Mouse (Mus musculus): ENCODE data around the gene Tubal3. TPM values are rescaled to one million over a fixed set of nuclear protein-coding genes. Genes with fewer than 3 reads are reported as not detected.

Tubal3 gene
- polyA plus RNA-seq, 1 experiment, result not detected

- H3K79me3 ChIP-seq (ENCODE audit: low read depth), result no peaks in the 10 kb centered on the region
- no peaks in the 10 kb centered on the region for H3K79me2 ChIP-seq (ENCODE audit: control insufficient read depth, insufficient read depth)
- H3ac ChIP-seq (ENCODE audit: control insufficient read depth, insufficient read length, low read depth), result no peak overlapping the region
- no peak overlapping the region for H3K4me3 ChIP-seq (ENCODE audit: insufficient read depth, poor library complexity, severe bottlenecking)
- TF ChIP-seq CTCF (IDR thresholded peaks at IDR 0.05; ENCODE audit: control insufficient read depth, insufficient read depth, insufficient read length), result no peak
- no peak for TF ChIP-seq MYOD1 (IDR thresholded peaks at IDR 0.05; ENCODE audit: control insufficient read depth, insufficient read length, low read depth)
- TF ChIP-seq USF1 (IDR thresholded peaks at IDR 0.05; ENCODE audit: low read depth), result no peak
- TF ChIP-seq CEBPB (IDR thresholded peaks at IDR 0.05; ENCODE audit: low read depth), result no peak
- TF ChIP-seq MYOG (IDR thresholded peaks at IDR 0.05; ENCODE audit: control insufficient read depth, extremely low read depth, insufficient read length), result no peak
- TF ChIP-seq MAX (IDR thresholded peaks at IDR 0.05), result no peak
- TF ChIP-seq FOSL1 (IDR thresholded peaks at IDR 0.05; ENCODE audit: insufficient read depth, low read length, poor library complexity, severe bottlenecking), result no peak
- peaks cover 21% of the 10 kb centered on the region for H3K36me3 ChIP-seq (ENCODE audit: control insufficient read depth, insufficient read depth)
- H3K27me3 ChIP-seq (ENCODE audit: control insufficient read depth, insufficient read depth, insufficient read length), result no peaks in the 10 kb centered on the region
These were observed 40.3 kb upstream of the Tubal3 start for GRCm38 (mm10) chr13:3877679-3878220.

GRCm38 (mm10) chr13:3886663-3887062 is 31.4 kb upstream of the Tubal3 start:
- H3K79me2 ChIP-seq (ENCODE audit: control insufficient read depth, insufficient read depth), result peaks cover 36% of the 10 kb centered on the region
- peaks cover 80% of the 10 kb centered on the region for H3K36me3 ChIP-seq (ENCODE audit: control insufficient read depth, insufficient read depth)
- H3ac ChIP-seq (ENCODE audit: control insufficient read depth, insufficient read length, low read depth), result no peak overlapping the region
- H3K79me3 ChIP-seq (ENCODE audit: low read depth), result peaks cover 28% of the 10 kb centered on the region
- H3K4me3 ChIP-seq (ENCODE audit: insufficient read depth, poor library complexity, severe bottlenecking), result no peak overlapping the region
- no peaks in the 10 kb centered on the region for H3K27me3 ChIP-seq (ENCODE audit: control insufficient read depth, insufficient read depth, insufficient read length)
- TF ChIP-seq MAX (IDR thresholded peaks at IDR 0.05), result peak; percentile 56
- TF ChIP-seq MYOD1 (IDR thresholded peaks at IDR 0.05; ENCODE audit: control insufficient read depth, insufficient read length, low read depth), result peak; percentile 8
- no peak for TF ChIP-seq MYOG (IDR thresholded peaks at IDR 0.05; ENCODE audit: control insufficient read depth, extremely low read depth, insufficient read length)
- peak; percentile 2 for TF ChIP-seq FOSL1 (IDR thresholded peaks at IDR 0.05; ENCODE audit: insufficient read depth, low read length, poor library complexity, severe bottlenecking)
- TF ChIP-seq CEBPB (IDR thresholded peaks at IDR 0.05; ENCODE audit: low read depth), result no peak
- peak; percentile 63 for TF ChIP-seq USF1 (IDR thresholded peaks at IDR 0.05; ENCODE audit: low read depth)
- no peak for TF ChIP-seq CTCF (IDR thresholded peaks at IDR 0.05; ENCODE audit: control insufficient read depth, insufficient read depth, insufficient read length)

GRCm38 (mm10) chr13:3889111-3889510 is 29.0 kb upstream of the Tubal3 start:
- H3K79me2 ChIP-seq (ENCODE audit: control insufficient read depth, insufficient read depth), result peaks cover 54% of the 10 kb centered on the region
- H3K4me3 ChIP-seq (ENCODE audit: insufficient read depth, poor library complexity, severe bottlenecking), result no peak overlapping the region
- peaks cover 38% of the 10 kb centered on the region for H3K79me3 ChIP-seq (ENCODE audit: low read depth)
- H3K27me3 ChIP-seq (ENCODE audit: control insufficient read depth, insufficient read depth, insufficient read length), result no peaks in the 10 kb centered on the region
- H3K36me3 ChIP-seq (ENCODE audit: control insufficient read depth, insufficient read depth), result peaks cover 57% of the 10 kb centered on the region
- H3ac ChIP-seq (ENCODE audit: control insufficient read depth, insufficient read length, low read depth), result no peak overlapping the region
- no peak for TF ChIP-seq CEBPB (IDR thresholded peaks at IDR 0.05; ENCODE audit: low read depth)
- TF ChIP-seq MYOG (IDR thresholded peaks at IDR 0.05; ENCODE audit: control insufficient read depth, extremely low read depth, insufficient read length), result no peak

- Histone ChIP-seq H3K36me3 (ENCODE audit: control insufficient read depth, insufficient read depth) (peaks cover 47% of the 10 kb centered on the region), H3K4me3 (ENCODE audit: insufficient read depth, poor library complexity, severe bottlenecking) (no peak overlapping the region), H3K27me3 (ENCODE audit: control insufficient read depth, insufficient read depth, insufficient read length) (no peaks in the 10 kb centered on the region), H3K79me2 (ENCODE audit: control insufficient read depth, insufficient read depth) (peaks cover 54% of the 10 kb centered on the region), H3K79me3 (ENCODE audit: low read depth) (peaks cover 38% of the 10 kb centered on the region), H3ac (ENCODE audit: control insufficient read depth, insufficient read length, low read depth) (no peak overlapping the region)
- TF ChIP-seq MYOD1 (IDR thresholded peaks at IDR 0.05; ENCODE audit: control insufficient read depth, insufficient read length, low read depth) (peak; percentile 95), FOSL1 (IDR thresholded peaks at IDR 0.05; ENCODE audit: insufficient read depth, low read length, poor library complexity, severe bottlenecking) (no peak), CTCF (IDR thresholded peaks at IDR 0.05; ENCODE audit: control insufficient read depth, insufficient read depth, insufficient read length) (no peak)
These were observed 28.0 kb upstream of the Tubal3 start for GRCm38 (mm10) chr13:3890061-3890460.

GRCm38 (mm10) chr13:3891479-3892087 is 26.5 kb upstream of the Tubal3 start:
- H3ac ChIP-seq (ENCODE audit: control insufficient read depth, insufficient read length, low read depth), result peak overlapping the region; percentile 52
- H3K36me3 ChIP-seq (ENCODE audit: control insufficient read depth, insufficient read depth), result peaks cover 32% of the 10 kb centered on the region
- no peaks in the 10 kb centered on the region for H3K27me3 ChIP-seq (ENCODE audit: control insufficient read depth, insufficient read depth, insufficient read length)
- no peak for TF ChIP-seq MAX (IDR thresholded peaks at IDR 0.05)
- no peak for TF ChIP-seq USF1 (IDR thresholded peaks at IDR 0.05; ENCODE audit: low read depth)
- no peak for TF ChIP-seq CTCF (IDR thresholded peaks at IDR 0.05; ENCODE audit: control insufficient read depth, insufficient read depth, insufficient read length)
- no peak for TF ChIP-seq CEBPB (IDR thresholded peaks at IDR 0.05; ENCODE audit: low read depth)
- TF ChIP-seq FOSL1 (IDR thresholded peaks at IDR 0.05; ENCODE audit: insufficient read depth, low read length, poor library complexity, severe bottlenecking), result no peak
- TF ChIP-seq MYOG (IDR thresholded peaks at IDR 0.05; ENCODE audit: control insufficient read depth, extremely low read depth, insufficient read length), result no peak
- no peak for TF ChIP-seq MYOD1 (IDR thresholded peaks at IDR 0.05; ENCODE audit: control insufficient read depth, insufficient read length, low read depth)
- H3K79me2 ChIP-seq (ENCODE audit: control insufficient read depth, insufficient read depth), result peaks cover 54% of the 10 kb centered on the region
- peaks cover 38% of the 10 kb centered on the region for H3K79me3 ChIP-seq (ENCODE audit: low read depth)
- H3K4me3 ChIP-seq (ENCODE audit: insufficient read depth, poor library complexity, severe bottlenecking), result peak overlapping the region; percentile 63

- peaks cover 22% of the 10 kb centered on the region for H3K36me3 ChIP-seq (ENCODE audit: control insufficient read depth, insufficient read depth)
- TF ChIP-seq CTCF (IDR thresholded peaks at IDR 0.05; ENCODE audit: control insufficient read depth, insufficient read depth, insufficient read length), result no peak
- TF ChIP-seq MYOG (IDR thresholded peaks at IDR 0.05; ENCODE audit: control insufficient read depth, extremely low read depth, insufficient read length), result no peak
- no peak for TF ChIP-seq USF1 (IDR thresholded peaks at IDR 0.05; ENCODE audit: low read depth)
- TF ChIP-seq CEBPB (IDR thresholded peaks at IDR 0.05; ENCODE audit: low read depth), result no peak
- TF ChIP-seq MAX (IDR thresholded peaks at IDR 0.05), result no peak
- no peak for TF ChIP-seq MYOD1 (IDR thresholded peaks at IDR 0.05; ENCODE audit: control insufficient read depth, insufficient read length, low read depth)
- TF ChIP-seq FOSL1 (IDR thresholded peaks at IDR 0.05; ENCODE audit: insufficient read depth, low read length, poor library complexity, severe bottlenecking), result no peak
- H3ac ChIP-seq (ENCODE audit: control insufficient read depth, insufficient read length, low read depth), result peak overlapping the region; percentile 81
- H3K79me3 ChIP-seq (ENCODE audit: low read depth), result peaks cover 38% of the 10 kb centered on the region
- H3K27me3 ChIP-seq (ENCODE audit: control insufficient read depth, insufficient read depth, insufficient read length), result no peaks in the 10 kb centered on the region
- H3K4me3 ChIP-seq (ENCODE audit: insufficient read depth, poor library complexity, severe bottlenecking), result peak overlapping the region; percentile 63
- H3K79me2 ChIP-seq (ENCODE audit: control insufficient read depth, insufficient read depth), result peaks cover 54% of the 10 kb centered on the region
These were observed 25.5 kb upstream of the Tubal3 start for GRCm38 (mm10) chr13:3892601-3893000.
